Mouse (Mus musculus) C3H10T1/2 (cell line): ENCODE measurements around the gene P2ry1. TPM values are rescaled to one million over a fixed set of nuclear protein-coding genes. Genes with fewer than 3 reads are reported as not detected.

ENCODE experiments used
- polyA plus RNA-seq, 2 experiments: library from polyadenylated mRNA; unstranded; fragments of >200 nt; fragmentation: generic; extraction: Trizol; gene quantifications; one replicate each; pipeline ENCODE4 v1.2.1; 2012; ENCODE audit warnings: missing spikeins in 2 of 2

Gene P2ry1
- under 1 TPM in 1 of 2 experiments, not detected in 1; 0.07 TPM for polyA plus RNA-seq

GRCm38 (mm10) chr3:61002587-61003501, at the start of gene P2ry1:
Gene P2ry1 (plus strand): TSS chr3:61002795.

